Mouse (Mus musculus) lung, embryonic 14.5 days (tissue): ENCODE results near the gene 4931428F04Rik. TPM values are rescaled to one million over a fixed set of nuclear protein-coding genes. Genes with fewer than 3 reads are reported as not detected.
A peak's percentile ranks its signal among the peaks of the same experiment; 100 is the strongest.

Experiments used
- ATAC-seq: fragments of 200-750 bp; cut with Nextera tagmentation; 2 replicates; pipeline ENCODE4 v1.8.0; 2017; ENCODE audit warnings: mild to moderate bottlenecking, moderate TSS enrichment, moderate library complexity; ENCODE audit not compliant: insufficient read depth
- DNase-seq: peaks from one replicate; pipeline ENCODE4 v3.0.0-alpha.2; 2015
- H3K27ac ChIP-seq: fragments of 300-500 bp; sonication (generic); 2 replicates; pipeline ENCODE4 v1.5.1; 2014; ENCODE audit warnings: low read depth, mild to moderate bottlenecking, moderate library complexity
- H3K27me3 ChIP-seq: fragments of 300-500 bp; sonication (generic); 2 replicates; pipeline ENCODE4 v1.6.1; 2014; ENCODE audit warnings: low read length, control low read depth; ENCODE audit not compliant: insufficient read depth
- H3K36me3 ChIP-seq: fragments of 300-500 bp; sonication (generic); 2 replicates; pipeline ENCODE4 v1.6.1; 2014; ENCODE audit warnings: control low read depth; ENCODE audit not compliant: insufficient read depth
- H3K4me1 ChIP-seq: fragments of 300-500 bp; sonication (generic); 2 replicates; pipeline ENCODE4 v1.6.1; 2014; ENCODE audit warnings: antibody characterized with exemption, control low read depth; ENCODE audit not compliant: insufficient read depth
- H3K4me2 ChIP-seq: fragments of 300-500 bp; sonication (generic); 2 replicates; pipeline ENCODE4 v1.6.1; 2014; ENCODE audit warnings: mild to moderate bottlenecking
- H3K4me3 ChIP-seq: fragments of 300-500 bp; sonication (generic); 2 replicates; pipeline ENCODE4 v1.5.1; 2014; ENCODE audit warnings: low read depth, low read length
- H3K9ac ChIP-seq: fragments of 300-500 bp; sonication (generic); 2 replicates; pipeline ENCODE4 v1.6.1; 2014
- H3K9me3 ChIP-seq: fragments of 300-500 bp; sonication (generic); 2 replicates; pipeline ENCODE4 v1.6.1; 2016; ENCODE audit warnings: low read depth, low read length, control low read depth
- CTCF ChIP-seq: IDR thresholded peaks from 2 replicates; pipeline ENCODE4 v1.5.1; 2016; ENCODE audit warnings: antibody characterized with exemption, low read depth
- WGBS: fragments of 180-500 bp; shearing (Covaris S2); extraction: QIAGEN DNeasy Blood & Tissue Kit; methylation state at CpG from one replicate; pipeline ENCODE4 v1.1.7; 2014; 5-methylcytosine and 5-hydroxymethylcytosine counted together
- polyA plus RNA-seq: library from polyadenylated mRNA; unstranded; fragments of >200 nt; fragmentation: Nextera tagmentation; extraction: Ambion mirVana; gene quantifications from 2 replicates; pipeline ENCODE4 v1.2.1, GENCODE M21; 2014

The 4931428F04Rik gene
- 9.0 and 9.5 TPM in 2 replicates for polyA plus RNA-seq

- Histone ChIP-seq H3K4me1 (no peaks in the 10 kb centered on the region; the same call in 1 of the 2 replicates), H3K9me3 (no peaks in the 10 kb centered on the region), H3K4me3 (peak within 1 kb of the TSS; percentile 51), H3K27ac (peak within 1 kb of the TSS; percentile 75), H3K4me2 (peak within 1 kb of the TSS; percentile 84), H3K36me3 (no peaks in the 10 kb centered on the region), H3K9ac (peak within 1 kb of the TSS; percentile 54), H3K27me3 (peaks cover 13% of the 10 kb centered on the region)
- DNase-seq (peak; percentile 72), ATAC-seq (peak; percentile 42)
- 1% methylated on average over 43 of the region's 43 CpGs for WGBS
- peak; percentile 73 for TF ChIP-seq CTCF
Observed at GRCm38 (mm10) chr8:105289805-105290460, at the start of gene 4931428F04Rik. 4931428F04Rik (minus strand) TSS chr8:105289864.

- no peaks in the 10 kb centered on the region for H3K9me3 ChIP-seq
- no peak overlapping the region for H3K4me3 ChIP-seq
- no peak overlapping the region for H3K4me2 ChIP-seq
- 0 out of 2 replicates have a peak overlapping the region, but pooled peaks have one; percentile 15 for H3K27ac ChIP-seq
- DNase-seq = no peak
- ATAC-seq = no peak
- H3K27me3 ChIP-seq = no peaks in the 10 kb centered on the region
- no peak overlapping the region for H3K9ac ChIP-seq
- H3K4me1 ChIP-seq = peaks cover 25% of the 10 kb centered on the region
- WGBS = 26% methylated on average over 4 of the region's 4 CpGs
- peaks cover 71% of the 10 kb centered on the region for H3K36me3 ChIP-seq
- no peak for TF ChIP-seq CTCF
Observed at GRCm38 (mm10) chr8:105338992-105339391, 49.3 kb upstream of the 4931428F04Rik start.

- Histone ChIP-seq H3K9me3 (no peaks in the 10 kb centered on the region), H3K36me3 (peaks cover 83% of the 10 kb centered on the region), H3K27me3 (no peaks in the 10 kb centered on the region), H3K27ac (no peak overlapping the region), H3K4me1 (peaks cover 14% of the 10 kb centered on the region), H3K4me2 (no peak overlapping the region), H3K9ac (no peak overlapping the region), H3K4me3 (no peak overlapping the region)
- 69% methylated on average over 32 of the region's 32 CpGs for WGBS
- ATAC-seq = no peak
- no peak for DNase-seq
- no peak for TF ChIP-seq CTCF
Observed at GRCm38 (mm10) chr8:105336373-105337130, 46.9 kb upstream of the 4931428F04Rik start.

GRCm38 (mm10) chr8:105332523-105332922 lies 42.9 kb upstream of the 4931428F04Rik start:
- 48% methylated on average over 2 of the region's 2 CpGs for WGBS
- no peak overlapping the region for H3K4me3 ChIP-seq
- ATAC-seq = no peak
- 0 out of 2 replicates have a peak, but pooled peaks cover 1% of the 10 kb centered on the region for H3K4me1 ChIP-seq
- no peak overlapping the region for H3K9ac ChIP-seq
- H3K4me2 ChIP-seq = no peak overlapping the region
- H3K27me3 ChIP-seq = no peaks in the 10 kb centered on the region
- no peak for TF ChIP-seq CTCF
- peak overlapping the region; percentile 1; the same call in 1 of the 2 replicates for H3K27ac ChIP-seq
- peaks cover 100% of the 10 kb centered on the region for H3K36me3 ChIP-seq
- H3K9me3 ChIP-seq = no peaks in the 10 kb centered on the region
- no peak for DNase-seq

- DNase-seq (no peak), ATAC-seq (no peak)
- WGBS = 93% methylated on average over 9 of the region's 9 CpGs
- no peak overlapping the region for H3K27ac ChIP-seq
- H3K36me3 ChIP-seq = peaks cover 96% of the 10 kb centered on the region
- no peak overlapping the region for H3K4me3 ChIP-seq
- H3K27me3 ChIP-seq = no peaks in the 10 kb centered on the region
- H3K4me1 ChIP-seq = 0 out of 2 replicates have a peak, but pooled peaks cover 4% of the 10 kb centered on the region
- TF ChIP-seq CTCF = no peak
- no peaks in the 10 kb centered on the region for H3K9me3 ChIP-seq
- no peak overlapping the region for H3K9ac ChIP-seq
- H3K4me2 ChIP-seq = no peak overlapping the region
Observed at GRCm38 (mm10) chr8:105331931-105332330, 42.3 kb upstream of the 4931428F04Rik start.

GRCm38 (mm10) chr8:105331469-105331868 lies 41.8 kb upstream of the 4931428F04Rik start:
- DNase-seq (no peak), ATAC-seq (no peak)
- 0 out of 2 replicates have a peak, but pooled peaks cover 4% of the 10 kb centered on the region for H3K4me1 ChIP-seq
- no peak overlapping the region for H3K4me3 ChIP-seq
- no peak overlapping the region for H3K9ac ChIP-seq
- WGBS = 90% methylated on average over 22 of the region's 22 CpGs
- no peak overlapping the region for H3K27ac ChIP-seq
- H3K9me3 ChIP-seq = no peaks in the 10 kb centered on the region
- H3K27me3 ChIP-seq = no peaks in the 10 kb centered on the region
- TF ChIP-seq CTCF = no peak
- H3K36me3 ChIP-seq = peaks cover 91% of the 10 kb centered on the region
- no peak overlapping the region for H3K4me2 ChIP-seq

- no peaks in the 10 kb centered on the region for H3K27me3 ChIP-seq
- ATAC-seq = no peak
- 92% methylated on average over 12 of the region's 12 CpGs for WGBS
Observed at GRCm38 (mm10) chr8:105330325-105330724, 40.7 kb upstream of the 4931428F04Rik start.

More at GRCm38 (mm10) chr8:105330325-105330724, 40.7 kb upstream of the 4931428F04Rik start:
- Histone ChIP-seq H3K9ac (no peak overlapping the region), H3K4me1 (peaks cover 8% of the 10 kb centered on the region; the same call in 1 of the 2 replicates), H3K9me3 (no peaks in the 10 kb centered on the region), H3K4me2 (no peak overlapping the region), H3K36me3 (peaks cover 80% of the 10 kb centered on the region), H3K27ac (no peak overlapping the region), H3K4me3 (no peak overlapping the region)
- DNase-seq = no peak
- TF ChIP-seq CTCF = no peak
